Mouse (Mus musculus): ENCODE results near the gene Pnpla8. TPM values are rescaled to one million over a fixed set of nuclear protein-coding genes. Genes with fewer than 3 reads are reported as not detected.

The Pnpla8 gene
- polyA plus RNA-seq (2012; ENCODE audit: low replicate concordance), result 0.63 and 4.0 TPM in 2 replicates

GRCm38 (mm10) chr12:44221070-44221469, at the start of gene Pnpla8:
TSS of gene Pnpla8 (plus strand) at chr12:44221370.

DNA sequence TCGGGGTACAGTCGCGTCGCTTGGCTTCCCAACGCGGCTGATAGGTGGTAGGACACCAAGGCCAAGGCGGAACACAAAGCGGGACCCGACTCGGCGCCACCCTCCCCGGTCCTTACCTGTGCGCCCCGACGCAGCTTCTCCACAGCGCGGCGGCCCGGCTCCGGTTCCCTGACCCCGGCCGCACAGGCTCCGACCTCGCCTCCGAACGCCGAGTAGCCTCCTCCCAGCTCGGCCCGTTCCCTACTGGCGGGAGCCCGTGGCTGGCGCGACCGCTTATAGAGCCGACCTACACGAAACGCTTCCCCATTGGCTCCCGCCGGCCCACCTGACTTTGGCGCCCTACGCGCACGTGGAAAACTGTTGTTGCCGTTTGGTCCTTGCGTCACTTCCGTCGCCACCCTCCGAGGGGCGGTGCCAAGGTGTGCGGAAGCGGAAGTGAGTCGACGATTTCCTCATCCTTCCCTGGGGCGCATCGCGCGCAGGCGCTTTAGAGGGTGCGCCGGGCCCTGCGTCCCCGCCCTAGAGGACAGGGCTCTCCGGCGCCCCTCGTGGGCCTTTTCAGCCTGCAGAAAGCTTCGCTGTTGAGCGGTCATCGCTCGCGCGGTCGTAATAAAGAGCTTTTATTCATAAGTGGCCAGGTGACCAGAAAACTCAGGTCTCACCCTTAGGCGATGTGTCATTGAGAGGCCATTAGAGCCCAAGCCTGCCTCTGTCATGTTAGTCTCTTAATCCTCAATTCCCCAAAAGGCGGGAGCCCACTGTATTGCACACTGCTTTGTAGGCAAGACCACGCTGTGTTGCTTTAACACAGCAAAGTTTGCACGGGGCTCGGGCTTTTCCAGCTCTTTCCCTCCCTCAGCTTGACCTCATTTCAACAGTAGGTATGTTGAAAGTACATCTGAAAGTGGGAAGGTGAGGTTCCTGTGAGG, 11.1 kb upstream of the Pnpla8 start, which contains the start of gene Dnajb9:
Gene Dnajb9, minus strand, starts transcription at position 503 of the 929 bp plus-strand sequence.

DNA sequence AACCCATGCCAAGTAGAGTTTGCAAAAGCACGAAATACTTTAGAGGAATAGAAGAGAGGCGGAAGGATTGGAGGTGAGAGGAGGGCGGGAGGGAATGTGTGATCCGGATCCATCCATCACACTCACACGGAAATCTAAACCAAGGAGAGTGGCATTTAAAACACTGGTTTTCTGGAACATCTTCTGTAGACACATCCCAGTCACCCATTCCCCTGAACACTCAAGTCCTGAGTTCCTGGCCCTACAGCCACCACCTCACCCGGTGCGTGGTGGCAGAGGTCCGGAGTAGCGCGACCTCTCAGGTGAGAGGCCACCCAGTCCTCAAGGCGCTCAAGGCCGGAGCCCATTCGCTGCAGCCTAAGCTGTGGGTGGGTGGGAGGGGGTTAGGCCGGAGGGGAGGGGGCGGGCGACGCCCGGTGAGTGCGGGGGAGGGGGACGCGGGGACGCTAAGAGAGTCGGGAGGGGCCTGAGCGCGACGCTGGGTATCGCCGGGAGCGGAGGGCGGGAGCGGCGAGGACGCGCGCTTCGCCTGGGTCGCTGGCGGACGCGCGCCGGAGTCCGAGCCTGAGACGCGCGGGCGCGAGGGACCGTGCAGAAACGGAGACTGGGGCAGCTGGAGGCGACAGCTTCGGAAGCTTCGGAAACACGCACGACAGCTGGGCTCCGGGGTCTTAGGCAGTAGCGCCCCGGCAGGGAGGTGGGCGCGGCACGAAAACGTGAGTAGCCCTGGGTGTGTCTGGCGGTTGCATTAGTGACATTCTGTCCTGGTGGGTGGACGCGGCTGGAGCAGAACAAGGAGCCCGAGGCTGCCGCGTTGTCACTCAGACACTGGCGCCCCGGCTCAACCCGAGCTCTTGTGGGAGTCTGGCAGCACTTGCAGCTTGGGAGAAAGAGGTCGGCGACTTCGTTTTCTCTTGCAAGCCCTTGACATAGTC, 107.5 kb downstream of the Pnpla8 start, which contains the start of gene Nrcam:
Gene Nrcam, plus strand, starts transcription at position 505 of the 935 bp plus-strand sequence.

Other genes starting within 250 kb of the Pnpla8 start
- gene Dnajb9, start 11.0 kb upstream of the Pnpla8 start, polyA plus RNA-seq (2012; ENCODE audit: low replicate concordance), result 2.6 and 4.8 TPM in 2 replicates
- 0.09 and 0.12 TPM in 2 replicates for gene Nrcam, start 107.5 kb downstream of the Pnpla8 start, polyA plus RNA-seq (2012; ENCODE audit: low replicate concordance)

Data from leukemia stem cell, adult 10-12 weeks (primary cell).